Mouse (Mus musculus): ENCODE results near the gene Lin52.

Gene Lin52

DNA sequence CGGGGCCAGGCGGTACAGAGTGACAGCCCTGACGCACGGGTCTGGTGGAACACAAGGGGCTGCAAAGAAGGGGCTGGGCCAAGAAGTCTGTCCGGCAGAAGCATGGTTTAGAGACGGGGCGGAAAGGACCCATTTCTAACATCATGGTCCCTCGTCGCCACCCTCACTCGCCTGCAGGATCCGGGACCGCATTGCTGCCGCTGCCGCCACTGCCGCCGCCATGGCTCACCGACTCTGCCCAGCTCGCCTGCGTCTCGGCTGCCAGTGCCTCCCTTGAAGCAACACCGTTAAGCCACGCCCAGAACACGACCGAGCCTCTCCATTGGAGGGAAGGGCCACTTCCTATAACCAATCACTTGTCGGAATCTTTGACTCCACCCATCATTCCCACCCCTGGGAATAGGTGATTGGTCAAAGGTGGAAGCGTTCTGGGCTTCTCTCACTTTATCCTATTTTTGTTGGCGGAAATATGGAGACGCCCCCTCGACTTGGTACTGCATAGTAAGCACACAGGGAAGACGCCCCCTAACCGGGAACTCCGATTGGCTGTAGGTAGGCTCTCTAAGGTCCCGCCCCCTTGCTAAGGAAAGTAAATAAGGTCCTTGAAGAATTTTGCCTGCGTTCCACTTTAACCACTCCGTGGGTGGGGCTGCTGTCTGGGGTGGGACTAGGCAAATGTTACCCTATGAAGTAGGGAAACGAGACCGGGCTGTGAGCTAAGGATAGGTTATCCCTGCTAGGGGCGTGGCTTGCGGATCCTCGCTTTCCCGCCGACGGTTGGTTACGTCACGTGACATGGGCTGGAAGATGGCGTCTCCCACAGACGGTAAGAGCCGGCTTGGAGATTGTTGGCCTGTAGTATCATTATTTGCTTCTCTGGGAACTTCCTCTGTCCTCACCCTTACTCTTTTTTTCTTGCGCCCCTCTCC, at the start of gene Lin52, which contains the start of gene Aldh6a1:
Gene Lin52, plus strand, starts transcription at position 705 of the 929 bp plus-strand sequence.
Gene Aldh6a1, minus strand, starts transcription at position 287 of the 929 bp plus-strand sequence.
- peak; percentile 94 to 96 for DNase-seq

DNA sequence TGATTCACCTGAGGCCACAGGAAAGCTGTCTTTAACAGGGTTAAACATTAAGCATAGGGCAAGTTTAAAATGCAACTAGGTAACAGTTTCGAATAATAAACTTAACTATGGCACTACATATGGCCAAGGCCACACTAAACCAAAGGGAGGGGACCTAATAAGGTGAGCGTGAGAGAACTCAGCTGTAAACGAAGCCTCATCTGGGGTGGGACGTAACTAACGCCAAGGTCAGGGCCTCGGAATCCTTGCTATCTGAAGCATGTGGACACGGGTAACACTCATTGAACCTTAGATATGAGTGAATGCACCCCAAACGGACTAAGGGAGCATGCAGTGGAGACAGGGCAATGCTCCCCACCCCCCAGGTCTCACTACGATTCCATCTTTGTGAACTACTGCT, 48.3 kb upstream of the Lin52 start:
- no peak for DNase-seq

DNA sequence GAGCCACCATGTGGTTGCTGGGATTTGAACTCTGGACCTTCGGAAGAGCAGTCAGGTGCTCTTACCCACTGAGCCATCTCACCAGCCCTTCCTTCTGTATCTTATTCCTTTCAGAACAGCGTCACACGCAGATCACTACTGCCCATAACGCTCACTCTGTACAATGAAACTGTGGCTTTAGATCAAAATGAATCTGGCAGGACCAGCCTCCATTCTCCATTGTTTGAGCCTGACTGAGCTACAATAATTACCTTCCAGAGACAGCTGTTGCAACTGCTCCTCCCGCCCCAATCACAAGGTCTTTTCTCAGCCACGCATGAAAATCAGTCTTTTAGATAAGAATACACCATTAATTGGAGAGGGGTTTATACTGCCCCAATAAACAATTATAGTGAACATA, 46.7 kb upstream of the Lin52 start:
- no peak for DNase-seq

DNA sequence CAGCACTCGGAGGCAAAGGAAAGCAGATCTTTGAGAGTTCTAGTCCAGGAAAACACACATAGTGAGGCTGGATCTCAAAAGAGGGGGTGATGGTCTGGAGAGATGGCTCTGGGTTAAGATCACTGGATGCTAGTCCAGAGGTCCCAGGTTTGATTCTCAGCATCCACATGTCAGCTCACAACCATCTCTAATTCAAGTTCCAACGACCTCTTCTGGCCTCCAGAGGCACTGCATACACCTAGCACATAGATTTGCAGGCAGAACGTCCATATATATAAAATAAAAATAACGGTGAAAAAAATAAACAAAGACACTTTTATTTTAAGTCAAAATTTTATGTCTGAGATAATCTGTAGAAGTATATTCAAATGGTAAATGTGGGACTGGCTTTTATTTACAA, 44.0 kb upstream of the Lin52 start:
- peak in 1 of 2 experiments; percentile 17 for DNase-seq

DNA sequence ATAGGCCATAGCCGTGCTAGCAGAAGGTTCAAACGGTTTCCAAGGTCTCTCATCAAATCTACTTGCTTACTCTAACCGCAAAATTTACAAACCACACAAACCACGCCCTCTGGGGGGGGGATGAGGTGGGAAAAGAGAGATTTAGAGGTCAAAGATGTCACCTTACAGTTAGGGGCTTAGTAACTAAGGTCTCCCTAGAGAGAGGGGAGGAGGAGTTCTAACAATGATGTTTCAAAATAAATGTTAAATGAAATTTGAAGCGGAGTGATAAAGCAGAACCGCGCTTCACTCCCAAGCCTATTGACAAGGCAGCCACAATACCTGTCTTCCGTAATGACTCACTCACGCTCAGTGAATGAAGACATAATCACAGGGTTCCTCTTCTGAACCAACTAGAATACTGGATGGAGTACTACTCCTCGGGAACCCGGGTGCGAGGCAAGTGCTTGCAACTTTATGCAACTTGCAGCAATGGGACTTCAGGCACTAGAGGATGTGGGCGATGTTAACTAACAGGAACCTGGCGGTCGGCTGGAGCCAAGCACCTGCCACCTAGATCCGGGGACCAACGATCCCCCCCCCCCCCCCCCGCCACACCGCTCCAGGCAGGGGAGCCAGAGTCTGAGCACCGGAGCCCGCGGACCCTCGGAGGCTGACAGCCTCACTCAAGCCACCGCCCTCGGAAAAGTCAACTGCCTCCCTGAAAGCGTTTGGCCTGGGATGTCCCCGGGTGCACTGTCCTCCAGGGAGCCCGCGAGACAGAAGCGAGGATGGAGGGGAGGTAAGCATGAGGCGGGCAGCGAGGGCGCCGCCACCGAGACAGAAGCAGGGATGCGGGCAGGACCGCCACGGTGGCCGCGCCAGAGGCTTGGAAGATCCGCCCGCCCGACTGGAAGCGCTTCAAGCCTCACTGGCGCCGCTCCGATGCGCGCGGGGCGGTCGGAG, 43.1 kb upstream of the Lin52 start:
- peak; percentile 77 to 81 for DNase-seq

DNA sequence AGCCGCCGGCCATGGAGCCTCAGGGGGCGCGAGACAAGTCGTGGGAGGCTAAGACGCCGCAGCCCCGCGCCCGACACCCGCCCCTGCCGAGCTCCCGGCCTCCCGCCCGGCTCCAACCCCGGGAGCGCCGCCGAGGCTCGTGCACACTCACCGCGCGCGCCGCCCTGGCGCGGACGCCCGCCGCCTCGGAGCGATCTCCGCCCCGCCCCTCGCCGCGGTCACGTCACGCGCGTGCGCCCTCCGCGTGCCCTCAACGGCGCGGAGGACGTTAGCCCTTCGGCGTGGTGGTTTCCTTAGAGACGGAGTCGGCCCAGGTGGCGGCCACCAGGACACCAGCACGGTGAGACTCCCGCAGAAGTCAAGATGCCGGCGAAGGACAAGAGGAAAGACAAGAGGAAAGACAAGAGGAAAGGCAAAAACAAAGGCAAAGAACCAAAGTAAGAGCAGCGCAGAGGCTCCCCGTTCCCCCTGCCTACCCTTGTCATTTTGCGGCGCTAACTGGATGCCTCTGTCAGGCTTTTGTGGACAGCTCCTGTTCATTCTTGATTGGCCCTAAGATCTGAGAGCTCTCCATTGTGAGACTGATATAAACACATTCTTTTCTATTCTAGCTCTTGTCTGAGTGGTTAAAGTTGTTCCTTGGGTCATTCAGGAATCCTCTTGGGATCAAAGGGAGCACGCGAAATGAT, 42.3 kb upstream of the Lin52 start, which contains the start of the genes Entpd5 and Bbof1:
Gene Entpd5, minus strand, starts transcription at position 211 of the 689 bp plus-strand sequence.
Gene Bbof1, plus strand, starts transcription at position 253 of the 689 bp plus-strand sequence.
- DNase-seq, result peak; percentile 91

DNA sequence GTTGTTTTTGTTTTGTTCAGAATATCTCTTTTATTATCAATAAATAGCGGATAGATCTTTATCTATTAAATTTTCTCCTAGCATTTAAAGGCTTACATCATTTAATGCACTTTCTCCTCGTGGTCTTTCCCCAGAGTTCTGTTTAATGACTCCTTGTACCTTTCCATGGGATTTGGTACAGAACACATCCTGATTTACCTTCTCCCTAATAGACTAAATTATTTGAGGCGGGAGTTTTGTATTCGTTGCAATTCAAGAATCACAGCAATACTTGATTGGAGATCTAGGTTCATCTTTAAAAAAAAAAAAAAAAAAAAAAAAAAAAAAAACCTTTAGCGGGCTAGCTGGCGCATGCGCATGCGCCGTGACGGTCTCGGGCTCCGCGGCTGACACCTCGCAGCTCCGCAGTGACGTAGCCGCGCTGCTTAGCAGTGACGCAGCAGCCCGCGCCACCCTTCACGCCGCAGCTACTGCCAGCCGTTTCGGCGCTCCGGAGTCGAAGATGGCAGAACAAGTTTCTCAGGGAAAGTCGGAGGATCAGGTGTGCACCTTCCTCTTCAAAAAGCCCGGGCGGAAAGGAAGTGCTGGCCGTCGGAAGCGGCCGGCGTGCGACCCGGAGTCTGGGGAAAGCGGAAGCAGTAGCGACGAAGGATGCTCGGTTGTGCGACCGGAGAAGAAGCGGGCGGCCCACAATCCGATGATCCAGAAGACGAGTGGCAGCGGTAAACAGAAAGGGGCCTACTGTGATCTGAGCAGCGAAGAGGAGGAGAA, 34.2 kb upstream of the Lin52 start, which contains the start of gene Rnf113a2:
Gene Rnf113a2, plus strand, starts transcription at position 363 of the 771 bp plus-strand sequence.
- DNase-seq, result peak; percentile 81 to 85

DNA sequence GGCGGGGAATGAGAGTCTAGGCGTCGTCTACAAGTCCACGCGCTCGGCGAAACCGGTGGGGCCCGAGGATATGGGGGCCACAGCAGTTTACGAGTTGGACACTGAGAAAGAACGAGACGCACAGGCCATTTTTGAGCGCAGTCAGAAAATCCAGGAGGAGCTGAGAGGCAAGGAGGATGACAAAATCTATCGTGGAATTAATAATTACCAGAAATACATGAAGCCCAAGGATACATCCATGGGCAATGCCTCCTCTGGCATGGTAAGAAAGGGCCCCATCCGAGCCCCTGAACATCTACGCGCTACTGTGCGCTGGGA, 33.7 kb upstream of the Lin52 start:
- no peak for DNase-seq

DNA sequence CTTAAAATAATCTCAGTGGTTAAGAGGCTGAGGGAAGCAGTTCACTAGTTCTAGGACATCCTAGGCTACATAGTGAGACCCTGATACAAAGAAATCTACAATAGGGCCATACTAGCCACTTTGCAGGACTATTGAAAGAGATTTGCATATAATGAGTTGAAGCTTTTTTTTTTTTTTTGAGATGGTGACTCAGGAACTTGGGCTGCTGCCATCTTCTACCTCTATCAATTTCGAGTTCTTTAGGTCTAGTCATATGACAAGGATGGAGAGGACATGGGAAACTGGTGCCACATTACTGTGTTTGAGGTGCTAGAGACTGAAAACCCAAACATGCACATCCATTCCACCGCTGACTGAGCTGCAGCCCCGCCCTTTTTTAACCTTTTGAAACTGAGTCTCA, 27.2 kb upstream of the Lin52 start:
- no peak for DNase-seq

DNA sequence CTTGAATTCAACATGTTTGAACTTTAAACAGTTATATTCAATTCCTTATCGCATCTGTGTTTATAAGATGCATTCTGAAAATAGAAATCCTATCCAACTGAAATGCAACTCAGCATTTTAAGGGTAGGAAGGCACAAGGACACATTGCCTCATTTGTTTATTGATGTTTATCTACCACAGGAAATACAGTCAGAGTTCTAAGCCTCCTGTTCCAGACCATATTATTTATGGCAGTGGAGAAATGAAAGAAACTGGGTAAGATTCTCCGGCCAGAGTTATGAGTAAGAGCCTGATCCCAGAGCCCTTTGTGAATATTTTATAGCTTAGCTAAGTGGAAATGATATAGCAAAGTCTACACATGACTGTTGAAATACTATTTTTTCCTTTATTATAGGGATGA, 21.4 kb upstream of the Lin52 start:
- DNase-seq, result no peak

DNA sequence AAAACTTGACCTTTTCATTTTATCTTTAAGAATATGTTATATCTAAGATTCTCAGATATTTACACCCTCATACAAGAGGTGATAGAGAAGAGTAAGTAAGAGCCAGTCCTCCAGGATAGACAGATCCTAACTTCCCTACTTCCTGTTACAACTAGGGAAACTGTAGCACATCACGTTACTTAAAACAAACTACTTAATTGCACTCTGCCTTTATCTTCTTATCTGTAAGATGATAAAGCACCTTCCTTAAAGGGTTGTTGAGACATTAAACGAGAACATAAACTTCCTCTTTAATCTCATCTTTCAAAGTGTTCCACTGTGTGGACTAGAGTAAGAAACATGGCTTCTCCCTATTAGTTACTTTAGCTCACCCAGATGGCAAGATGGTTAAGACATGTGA, 12.5 kb upstream of the Lin52 start:
- DNase-seq, result no peak

DNA sequence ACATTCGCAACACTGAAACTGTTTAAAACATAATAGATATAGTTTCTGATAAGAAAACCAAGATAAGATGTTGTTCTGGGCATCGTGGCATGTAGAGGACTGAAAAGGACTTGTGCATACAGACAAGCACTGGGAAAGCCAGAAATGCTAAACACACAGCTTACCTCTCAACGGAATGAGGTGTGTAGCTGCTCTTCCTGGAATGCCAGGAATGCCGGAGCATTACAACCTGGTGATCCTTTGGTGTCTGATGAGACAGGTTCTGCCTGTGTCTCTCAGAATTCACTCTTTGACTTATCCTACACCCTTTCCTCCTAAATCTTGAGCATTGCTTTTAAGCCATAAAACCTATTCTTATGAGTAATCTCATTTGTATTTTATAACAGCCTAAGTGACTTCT, 8.7 kb upstream of the Lin52 start:
- DNase-seq, result no peak

DNA sequence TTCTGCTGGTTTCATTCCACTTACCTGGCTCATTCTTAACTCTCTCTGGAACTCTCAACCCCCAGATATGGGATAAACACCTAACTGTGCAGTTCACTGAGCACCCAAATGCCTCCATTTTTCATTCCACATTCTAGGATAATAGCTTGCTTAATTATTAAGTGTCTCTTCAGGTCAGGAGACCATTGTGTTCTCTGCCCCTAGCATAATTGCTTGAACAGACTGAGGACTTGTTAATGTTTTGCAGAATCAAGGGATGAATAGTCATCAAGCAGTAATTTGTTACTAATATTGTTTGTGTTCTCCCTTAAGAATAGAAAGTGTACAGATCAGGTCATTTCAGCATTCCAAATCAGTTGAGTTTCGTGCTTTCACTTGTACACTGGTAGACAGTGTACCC, 3.8 kb upstream of the Lin52 start:
- DNase-seq, result no peak

DNA sequence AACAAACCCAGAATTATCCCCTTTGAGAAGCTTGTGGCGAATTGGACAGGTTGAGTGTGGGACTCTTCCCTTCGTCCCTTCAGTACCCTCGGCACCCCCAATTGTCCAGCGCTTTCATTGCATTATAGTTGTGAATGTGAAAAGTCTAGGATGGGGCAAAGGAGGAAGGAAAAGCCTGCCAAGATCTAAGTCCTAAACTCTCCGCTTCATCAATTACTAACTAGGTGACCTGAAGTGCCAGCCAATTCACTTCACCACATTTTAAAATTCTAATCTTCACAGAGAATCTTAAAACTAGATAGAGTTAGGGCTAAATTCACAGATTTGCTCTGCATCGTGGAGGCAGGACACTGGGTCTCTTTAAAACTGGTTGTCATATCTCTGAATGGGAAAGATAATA, 3.0 kb upstream of the Lin52 start:
- no peak for DNase-seq

DNA sequence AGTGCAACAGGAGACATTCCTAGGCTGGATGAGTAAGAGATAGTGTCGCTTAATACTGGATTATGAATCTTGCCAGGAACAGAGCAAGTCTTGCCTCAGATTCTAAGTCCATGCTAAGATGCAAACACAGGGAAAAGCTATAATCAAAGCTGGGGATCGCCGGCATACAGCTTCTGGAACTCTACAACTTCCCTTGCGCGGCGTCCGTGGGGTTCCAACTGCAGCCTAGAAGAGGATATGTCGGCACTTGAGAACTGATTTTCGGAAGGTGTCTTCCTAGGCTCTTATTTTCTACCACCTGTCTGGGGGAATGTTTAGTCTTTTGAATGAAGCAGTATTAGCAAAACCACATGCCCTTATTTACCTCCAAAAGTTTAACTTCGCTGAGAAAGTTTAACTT, 1.3 kb upstream of the Lin52 start:
- no peak for DNase-seq

DNA sequence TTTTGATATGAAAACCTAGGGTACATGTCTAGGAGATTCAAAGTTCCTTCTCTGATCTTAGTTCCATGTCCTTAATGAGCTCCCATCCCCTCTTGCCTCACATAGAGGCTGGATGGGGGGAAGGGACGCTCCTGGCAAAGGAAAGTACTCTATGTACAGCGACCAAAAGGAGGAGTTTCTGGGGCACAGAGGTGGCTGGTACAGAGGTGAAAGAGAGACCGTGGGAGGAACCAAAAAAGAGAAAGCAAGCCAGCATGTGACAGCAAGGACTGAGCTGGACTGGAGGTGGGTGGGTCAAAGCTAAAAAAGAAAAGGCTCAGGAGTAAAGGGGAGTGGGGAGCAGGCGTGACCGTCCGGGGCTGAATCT, 888 bp upstream of the Lin52 start:
- DNase-seq, result no peak

DNA sequence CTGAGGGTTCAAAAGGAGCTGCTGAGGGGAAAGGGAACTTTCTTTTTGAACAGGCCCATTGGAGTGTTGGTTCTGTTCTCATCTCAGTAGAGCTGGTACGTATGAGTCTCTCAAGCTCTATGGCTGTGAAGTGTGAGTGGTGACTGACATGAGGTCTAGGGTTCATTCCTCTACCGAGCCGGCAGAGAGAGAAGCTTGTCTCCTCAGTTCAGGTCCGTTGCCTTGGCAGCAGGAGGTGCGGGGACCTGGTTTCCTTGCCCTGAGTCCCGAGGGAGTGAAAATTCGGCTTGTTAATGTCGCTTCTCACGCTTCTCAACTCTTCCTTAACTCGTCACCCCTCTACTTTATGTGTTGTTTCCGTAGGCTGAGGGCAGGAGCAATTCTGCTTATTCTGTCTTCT, 579 bp downstream of the Lin52 start:
- no peak for DNase-seq

DNA sequence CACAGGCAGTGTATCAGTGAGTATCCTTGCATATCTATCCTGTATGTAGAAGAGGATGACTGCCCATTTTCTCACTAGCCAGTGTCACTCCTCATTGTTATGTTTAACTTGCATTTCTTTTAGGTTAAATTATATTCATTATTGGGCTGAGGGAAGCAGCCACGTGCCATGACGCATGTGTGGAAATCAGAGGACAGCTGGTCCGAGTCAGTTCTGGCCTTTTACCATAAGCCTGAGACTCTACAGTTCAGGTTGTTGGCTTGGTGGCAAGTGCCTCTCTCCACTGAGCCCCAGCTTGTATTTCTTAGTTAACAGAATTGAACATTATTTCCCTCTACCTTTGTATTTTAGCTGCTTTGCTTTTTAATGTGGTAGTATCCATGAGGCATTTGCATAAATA, 5.7 kb downstream of the Lin52 start:
- no peak for DNase-seq

DNA sequence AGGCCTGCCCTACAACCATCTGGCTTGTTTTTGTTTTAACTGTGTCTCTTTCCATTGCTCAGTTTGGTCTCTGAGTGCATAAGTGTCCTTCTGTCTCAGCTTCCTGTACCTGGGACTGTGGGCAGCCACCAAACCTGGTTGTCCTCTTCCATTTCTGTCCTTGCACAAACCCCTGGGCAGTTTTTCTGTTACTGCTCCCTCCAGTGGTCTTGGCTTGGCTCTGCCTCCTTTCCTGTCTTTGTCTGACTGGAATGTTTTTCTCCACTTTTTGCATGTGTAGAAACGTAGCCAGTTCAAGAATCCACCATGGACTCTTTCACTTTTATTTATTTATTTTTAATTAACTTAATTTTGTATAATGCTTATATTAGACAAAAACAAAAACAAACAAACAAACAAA, 8.6 kb downstream of the Lin52 start:
- DNase-seq, result no peak

DNA sequence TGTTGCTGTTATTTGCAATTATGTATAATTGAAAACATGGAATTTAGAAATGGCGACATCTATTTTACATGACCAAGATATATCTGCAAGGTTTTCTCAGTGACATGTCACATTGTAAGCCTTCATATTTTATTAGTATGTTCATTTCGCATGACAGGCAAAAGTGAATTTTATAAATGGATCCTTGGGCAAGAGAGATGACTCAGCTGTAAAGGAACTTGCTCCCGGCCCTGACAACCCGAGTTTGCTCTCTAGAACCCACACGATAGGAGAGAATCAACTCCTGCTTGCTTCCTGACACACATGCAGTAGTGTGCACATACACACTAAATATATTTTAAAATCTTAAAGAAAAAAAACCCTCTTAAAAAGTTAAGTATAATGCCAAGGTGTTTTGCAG, 10.2 kb downstream of the Lin52 start:
- DNase-seq, result no peak

DNA sequence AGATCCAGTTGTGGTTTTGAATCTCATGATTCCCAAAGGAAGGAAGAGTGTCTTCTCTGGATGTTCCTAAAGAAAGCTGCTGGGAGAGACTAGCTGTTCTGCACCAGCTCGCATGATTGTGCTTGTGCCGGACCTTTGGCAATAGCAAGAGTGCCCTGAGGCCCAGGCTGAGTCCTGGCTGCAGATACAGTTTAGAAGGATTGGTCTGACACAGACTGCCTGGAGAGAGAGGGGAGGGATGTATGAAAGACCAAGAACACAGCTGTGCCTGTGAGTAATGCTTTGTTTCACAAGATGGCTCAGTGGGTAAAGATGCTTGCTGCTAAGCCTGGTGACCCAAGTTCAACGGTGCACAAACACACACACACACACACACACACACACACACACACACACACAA, 11.6 kb downstream of the Lin52 start:
- DNase-seq, result no peak

DNA sequence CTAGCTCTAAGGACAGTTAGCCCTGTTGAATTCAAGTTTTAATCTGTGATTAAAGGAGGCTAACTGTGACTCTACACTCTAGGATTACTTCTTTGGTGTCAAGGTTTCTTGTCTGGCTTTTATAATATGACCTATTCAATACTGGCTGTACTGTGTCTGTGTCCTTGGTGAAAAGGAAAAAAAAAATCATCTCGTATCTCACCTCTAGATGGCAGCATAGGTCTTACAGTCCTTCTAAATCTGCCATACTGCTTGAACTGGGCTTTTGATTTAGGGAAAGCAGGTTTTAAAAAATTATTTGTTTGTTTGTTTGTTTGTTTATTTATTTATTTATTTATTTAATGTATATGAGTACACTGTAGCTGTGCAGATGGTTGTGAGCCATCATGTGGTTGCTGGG, 17.5 kb downstream of the Lin52 start:
- no peak for DNase-seq
